Mouse (Mus musculus) olfactory bulb, adult 2 months (tissue): ENCODE data around the gene Tbxas1. TPM values are rescaled to one million over a fixed set of nuclear protein-coding genes. Genes with fewer than 3 reads are reported as not detected.

Experiments
- H3K27ac ChIP-seq: fragments of 200-500 bp; 2 replicates; pipeline ENCODE4 v1.5.1; 2012; ENCODE audit warnings: low read depth, low read length; ENCODE audit not compliant: insufficient read depth
- H3K4me1 ChIP-seq: fragments of 200-500 bp; 2 replicates; pipeline ENCODE4 v1.6.1; 2012; ENCODE audit warnings: low read length; ENCODE audit not compliant: control insufficient read depth, insufficient read depth
- H3K4me3 ChIP-seq: fragments of 200-500 bp; 2 replicates; pipeline ENCODE4 v1.5.1; 2012; ENCODE audit warnings: mild to moderate bottlenecking, low read depth, low read length, moderate library complexity; ENCODE audit not compliant: insufficient read depth
- CTCF ChIP-seq: fragments of 200-500 bp; IDR thresholded peaks from 2 replicates; pipeline ENCODE4 v1.5.1; 2012; ENCODE audit warnings: low read depth, mild to moderate bottlenecking, low read length, moderate library complexity; ENCODE audit not compliant: insufficient read depth
- POLR2A ChIP-seq: fragments of 200-500 bp; IDR thresholded peaks from 2 replicates; pipeline ENCODE4 v1.6.1; 2012; ENCODE audit warnings: mild to moderate bottlenecking, low read depth, low read length, moderate library complexity; ENCODE audit not compliant: insufficient read depth
- WGBS: fragments of 180-500 bp; shearing (Covaris S2); methylation state at CpG from one replicate; pipeline ENCODE4 v1.1.7; 2018; 5-methylcytosine and 5-hydroxymethylcytosine counted together
- polyA plus RNA-seq: library from polyadenylated mRNA; stranded (reverse); fragments of >200 nt; gene quantifications from 2 replicates; pipeline ENCODE4 v1.2.4, GENCODE M21; 2012; ENCODE audit warnings: low replicate concordance; ENCODE audit not compliant: missing spikeins, insufficient read depth, insufficient read length

The Tbxas1 gene
- polyA plus RNA-seq, 1 experiment = not detected

DNA sequence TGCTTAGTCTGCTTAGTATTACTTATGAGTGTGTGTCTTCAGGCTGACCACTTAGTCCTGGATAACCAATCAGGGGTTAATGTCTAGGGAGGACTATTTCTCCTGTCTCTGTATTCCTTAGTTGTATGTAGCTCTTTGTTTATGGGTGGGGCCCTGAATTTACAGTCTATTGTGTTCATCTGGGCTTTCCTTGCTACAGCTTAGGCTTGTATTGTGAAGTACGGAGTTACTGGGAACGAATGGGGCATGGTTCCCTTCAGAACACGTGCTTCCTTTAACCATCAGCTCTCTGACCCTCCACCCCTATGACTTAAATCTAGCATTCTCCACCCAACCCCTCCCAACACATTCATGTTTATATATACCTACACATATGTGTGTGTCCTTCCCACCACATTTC lies 75.6 kb downstream of the Tbxas1 start:
- Histone ChIP-seq H3K4me1 (no peaks in the 10 kb centered on the region), H3K27ac (no peak overlapping the region), H3K4me3 (no peak overlapping the region)
- TF ChIP-seq POLR2A = no peak
- TF ChIP-seq CTCF = no peak
- WGBS = 53% methylated on average over 3 of the region's 3 CpGs

DNA sequence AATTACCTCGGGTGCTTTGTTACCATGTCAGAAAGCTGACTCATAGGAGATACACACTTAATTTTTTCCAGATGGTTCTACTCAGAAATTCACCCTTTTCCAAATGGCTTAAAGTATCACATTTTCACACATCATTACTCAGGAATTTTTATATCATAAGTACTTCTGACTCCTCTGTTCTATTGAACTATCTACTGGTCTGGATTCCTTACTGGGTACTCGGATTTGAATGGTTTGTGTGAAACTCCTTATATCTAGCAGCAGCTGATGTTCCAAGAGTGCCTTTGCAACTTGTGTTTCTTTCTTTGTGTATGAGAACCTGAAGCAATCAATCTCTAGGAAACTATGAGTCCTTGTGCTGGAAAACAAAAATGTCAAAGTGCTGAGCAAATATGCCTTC lies 81.4 kb downstream of the Tbxas1 start:
- 76% methylated on average over 2 of the region's 2 CpGs for WGBS
- Histone ChIP-seq H3K4me1 (0 out of 2 replicates have a peak, but pooled peaks cover 3% of the 10 kb centered on the region), H3K4me3 (no peak overlapping the region), H3K27ac (no peak overlapping the region)
- TF ChIP-seq POLR2A (no peak), CTCF (no peak)

DNA sequence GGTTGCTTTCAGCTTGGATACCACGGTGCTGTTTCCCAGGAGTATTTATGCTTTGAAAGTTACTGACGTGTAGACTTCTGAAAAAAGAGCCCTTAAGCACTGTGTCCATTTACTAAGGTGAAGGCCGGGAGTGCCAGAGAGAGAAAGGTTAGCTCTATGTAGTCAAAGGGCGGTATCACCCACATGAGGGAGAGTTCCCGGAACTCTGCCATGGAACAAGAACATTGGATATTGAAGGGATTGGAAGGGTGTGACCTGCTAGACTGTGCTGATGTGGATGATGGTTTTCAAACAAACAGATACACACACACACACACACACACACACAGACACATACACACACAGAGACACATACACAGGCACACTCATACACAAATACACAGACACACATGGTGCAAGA lies 82.0 kb downstream of the Tbxas1 start:
- WGBS = 87% methylated on average over 5 of the region's 5 CpGs
- Histone ChIP-seq H3K4me1 (0 out of 2 replicates have a peak, but pooled peaks cover 3% of the 10 kb centered on the region), H3K27ac (no peak overlapping the region), H3K4me3 (no peak overlapping the region)
- no peak for TF ChIP-seq POLR2A

DNA sequence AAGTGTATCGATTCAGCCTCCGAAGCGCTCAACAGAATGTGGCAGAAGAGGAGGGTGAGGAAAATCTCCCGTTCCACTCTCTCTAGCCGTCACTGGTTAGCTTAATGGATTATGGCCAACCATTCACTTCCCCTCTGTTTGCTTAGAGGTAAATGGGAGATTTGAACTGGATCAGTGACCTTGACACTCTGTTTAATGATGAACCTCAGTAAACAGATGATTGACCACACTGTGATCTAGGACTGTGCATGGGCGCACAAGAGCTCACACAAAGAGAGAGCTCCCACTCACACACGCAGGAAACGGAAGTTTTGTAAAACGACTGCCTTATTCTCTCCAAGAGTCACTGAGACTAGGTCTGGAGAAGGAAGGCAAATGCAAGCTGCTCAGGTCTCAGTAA lies 84.3 kb downstream of the Tbxas1 start:
- TF ChIP-seq CTCF = no peak
- TF ChIP-seq POLR2A = no peak
- no peak overlapping the region for H3K4me3 ChIP-seq
- WGBS = 90% methylated on average over 9 of the region's 9 CpGs
- H3K4me1 ChIP-seq = 0 out of 2 replicates have a peak, but pooled peaks cover 3% of the 10 kb centered on the region
- H3K27ac ChIP-seq = no peak overlapping the region

DNA sequence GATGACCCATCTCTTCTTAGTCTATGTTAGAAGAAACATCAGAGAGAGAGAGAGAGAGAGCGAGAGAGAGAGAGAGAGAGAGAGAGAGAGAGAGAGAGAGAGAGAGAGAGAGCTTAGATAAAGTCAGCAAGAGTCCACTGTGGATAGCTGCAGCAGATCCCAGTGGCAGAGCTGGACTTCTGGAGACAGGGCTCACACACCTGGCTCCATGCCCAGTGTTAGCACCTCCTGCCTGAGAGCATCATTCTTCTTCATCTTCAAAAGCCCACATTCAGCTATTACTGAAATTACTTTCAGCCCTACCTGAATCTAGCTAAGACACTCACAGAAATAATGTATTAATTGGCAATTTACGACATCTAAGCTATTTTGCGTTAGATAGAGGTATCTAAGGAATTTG lies 85.2 kb downstream of the Tbxas1 start:
- H3K27ac ChIP-seq = no peak overlapping the region
- H3K4me3 ChIP-seq = no peak overlapping the region
- TF ChIP-seq POLR2A (no peak), CTCF (no peak)
- H3K4me1 ChIP-seq = 0 out of 2 replicates have a peak, but pooled peaks cover 3% of the 10 kb centered on the region
- WGBS = 88% methylated on average over 3 of the region's 3 CpGs

DNA sequence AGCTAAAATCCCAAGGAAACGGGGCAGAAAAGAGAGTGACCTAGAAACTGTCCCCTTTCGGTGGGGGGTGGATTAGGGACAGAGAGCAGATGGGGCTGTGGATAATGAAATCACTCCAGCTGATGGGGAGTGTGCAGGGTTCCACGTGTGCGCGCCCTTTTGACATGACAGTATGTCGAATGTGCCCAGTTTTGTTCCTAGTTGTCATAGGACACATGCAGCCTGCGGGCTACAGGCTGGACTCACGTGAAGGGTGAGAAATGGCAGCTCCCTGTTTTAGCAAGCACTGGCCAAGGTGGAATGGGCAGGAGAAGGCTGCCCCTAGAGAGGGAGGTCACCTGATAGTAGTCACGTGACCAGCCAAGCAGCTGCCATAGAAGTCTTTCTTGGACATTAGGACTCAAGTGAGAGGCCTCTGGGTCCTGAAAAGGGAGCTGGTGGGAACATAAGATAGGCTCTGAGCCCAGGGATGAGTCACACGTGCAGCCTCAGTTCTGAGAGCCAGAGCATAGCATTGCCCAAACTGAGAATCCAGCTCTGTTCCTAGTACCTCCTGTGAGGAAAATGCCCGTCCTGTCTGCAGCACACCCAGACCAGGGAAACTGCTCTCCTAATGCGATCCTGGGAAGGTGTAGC lies 85.7 kb downstream of the Tbxas1 start:
- Histone ChIP-seq H3K27ac (no peak overlapping the region), H3K4me3 (no peak overlapping the region), H3K4me1 (0 out of 2 replicates have a peak, but pooled peaks cover 3% of the 10 kb centered on the region)
- 72% methylated on average over 12 of the region's 12 CpGs for WGBS
- TF ChIP-seq CTCF = no peak
- TF ChIP-seq POLR2A = no peak

DNA sequence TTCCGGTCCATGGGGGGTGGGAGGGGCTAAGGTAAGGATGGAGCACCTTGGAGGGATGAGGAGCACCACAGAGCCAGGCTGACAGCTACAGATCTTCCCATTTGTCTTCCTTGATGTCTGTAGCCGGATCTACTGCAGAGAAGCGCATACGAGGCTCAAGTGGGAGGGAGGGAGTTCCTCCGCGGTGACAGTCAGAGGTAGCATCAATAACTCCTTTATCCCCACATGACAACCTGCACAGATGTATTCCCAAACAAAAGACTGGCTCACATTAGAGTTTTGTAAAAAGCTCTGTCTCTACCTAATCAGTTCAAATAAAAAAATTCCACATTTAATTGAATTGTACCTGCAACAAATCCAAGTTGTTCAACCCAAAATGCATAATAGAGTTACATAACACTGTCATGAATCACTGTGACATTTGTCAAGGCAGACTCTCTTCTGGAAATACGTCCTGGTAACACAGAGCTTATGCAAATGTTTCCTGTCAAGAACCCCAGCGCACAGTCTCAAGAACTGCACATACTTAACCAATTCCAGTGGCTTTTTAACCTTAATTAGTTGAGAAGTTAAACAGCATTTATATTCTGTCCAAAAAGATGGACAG lies 86.3 kb downstream of the Tbxas1 start:
- no peak for TF ChIP-seq POLR2A
- no peak for TF ChIP-seq CTCF
- Histone ChIP-seq H3K4me1 (0 out of 2 replicates have a peak, but pooled peaks cover 3% of the 10 kb centered on the region), H3K27ac (no peak overlapping the region), H3K4me3 (no peak overlapping the region)
- WGBS = 71% methylated on average over 8 of the region's 8 CpGs

DNA sequence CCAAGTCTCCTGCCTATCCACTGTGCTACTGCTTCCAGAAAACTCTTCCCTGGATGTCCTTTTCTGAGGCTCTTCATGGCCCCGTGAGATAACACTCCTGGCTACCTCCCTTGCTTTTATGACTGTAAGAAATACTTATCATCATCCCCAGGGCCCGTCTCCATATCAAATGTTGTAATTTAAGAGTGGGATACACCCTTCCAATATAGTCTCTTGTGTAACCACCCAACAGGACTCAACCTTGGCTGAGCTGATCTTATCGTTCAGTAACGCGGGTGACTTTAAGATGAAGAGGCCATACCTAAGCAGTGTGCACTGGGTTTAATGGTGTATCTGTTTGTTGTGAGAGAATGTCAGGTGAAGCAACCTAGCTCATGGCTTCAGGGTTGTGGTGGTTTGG lies 91.6 kb downstream of the Tbxas1 start:
- no peak for TF ChIP-seq CTCF
- no peak for TF ChIP-seq POLR2A
- Histone ChIP-seq H3K4me3 (no peak overlapping the region), H3K27ac (no peak overlapping the region), H3K4me1 (peaks cover 3% of the 10 kb centered on the region; the same call in 1 of the 2 replicates)
- WGBS = 96% methylated on average over 5 of the region's 5 CpGs

DNA sequence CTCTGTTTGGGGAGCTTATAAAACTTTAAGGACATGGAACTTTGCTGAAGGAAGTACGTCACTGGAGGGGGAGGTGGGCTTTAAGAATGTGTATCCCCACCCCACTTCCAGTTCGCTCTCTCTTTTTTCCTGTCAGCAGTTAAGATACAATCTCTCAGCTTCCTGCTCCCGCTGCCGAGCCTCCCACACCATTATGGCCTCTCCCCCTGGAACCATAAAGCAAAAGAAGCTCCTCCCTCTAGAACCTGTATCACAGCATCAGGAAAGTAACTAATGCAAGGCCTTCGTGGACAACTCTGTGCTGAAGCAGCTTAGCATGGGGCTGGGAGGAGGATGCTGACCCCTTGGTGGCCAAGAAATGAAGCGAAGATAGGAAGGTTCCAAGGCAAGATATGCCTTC lies 92.1 kb downstream of the Tbxas1 start:
- Histone ChIP-seq H3K4me3 (no peak overlapping the region), H3K27ac (no peak overlapping the region), H3K4me1 (peaks cover 3% of the 10 kb centered on the region; the same call in 1 of the 2 replicates)
- WGBS = 86% methylated on average over 6 of the region's 6 CpGs
- no peak for TF ChIP-seq POLR2A
- TF ChIP-seq CTCF = no peak
